Mouse (Mus musculus): ENCODE results near the gene Dbp. TPM values are rescaled to one million over a fixed set of nuclear protein-coding genes. Genes with fewer than 3 reads are reported as not detected.

Gene Dbp
- polyA plus RNA-seq, 1 experiment = 0.07 TPM

- TF ChIP-seq GATA1 (IDR thresholded peaks at IDR 0.05; ENCODE audit: low read length) (no peak), TAL1 (IDR thresholded peaks at IDR 0.05; ENCODE audit: low read length) (no peak)
- H3K36me3 ChIP-seq (ENCODE audit: control insufficient read depth) = peaks cover 63% of the 10 kb centered on the region
- H3K4me3 ChIP-seq (replicated peaks) = peak overlapping the region; percentile 83
- peaks cover 48% of the 10 kb centered on the region for H3K4me1 ChIP-seq (ENCODE audit: control insufficient read depth)
- no peaks in the 10 kb centered on the region for H3K27me3 ChIP-seq (ENCODE audit: control insufficient read depth)
- no peaks in the 10 kb centered on the region for H3K9me3 ChIP-seq (ENCODE audit: control insufficient read depth, low read length)
Measured at GRCm38 (mm10) chr7:45719738-45720412, 15.0 kb downstream of the Dbp start.

GRCm38 (mm10) chr7:45720413-45721233, 15.7 kb downstream of the Dbp start, which contains the start of gene Fam83e:
TSS of gene Fam83e (plus strand) at chr7:45721212.
- no peak within 1 kb of the TSS for H3K4me3 ChIP-seq (replicated peaks)
- H3K27me3 ChIP-seq (ENCODE audit: control insufficient read depth) = no peaks in the 10 kb centered on the region
- peaks cover 71% of the 10 kb centered on the region for H3K36me3 ChIP-seq (ENCODE audit: control insufficient read depth)
- TF ChIP-seq TAL1 (IDR thresholded peaks at IDR 0.05; ENCODE audit: low read length) (no peak), GATA1 (IDR thresholded peaks at IDR 0.05; ENCODE audit: low read length) (no peak)
- H3K4me1 ChIP-seq (ENCODE audit: control insufficient read depth) = peaks cover 41% of the 10 kb centered on the region
- H3K9me3 ChIP-seq (ENCODE audit: control insufficient read depth, low read length) = no peaks in the 10 kb centered on the region

DNA sequence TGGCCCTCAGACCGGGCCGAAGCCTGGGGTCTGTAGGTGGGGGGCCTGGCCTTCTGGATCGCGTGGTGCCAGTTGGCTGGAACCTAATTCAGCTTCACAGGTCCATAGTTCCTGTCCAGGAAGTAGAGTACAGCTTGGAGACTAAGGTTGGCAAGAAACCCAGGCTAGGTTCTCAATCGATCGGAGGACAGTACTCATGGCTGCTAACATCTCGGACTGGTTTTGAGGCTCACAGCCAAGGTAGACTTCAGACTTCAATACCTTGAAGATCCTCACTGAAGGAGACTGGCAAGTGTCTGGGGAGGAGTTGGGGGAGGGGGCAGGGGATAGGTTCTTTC, 16.3 kb downstream of the Dbp start:
- H3K9me3 ChIP-seq (ENCODE audit: control insufficient read depth, low read length) = no peaks in the 10 kb centered on the region
- H3K36me3 ChIP-seq (ENCODE audit: control insufficient read depth) = peaks cover 76% of the 10 kb centered on the region
- no peak overlapping the region for H3K4me3 ChIP-seq (replicated peaks)
- H3K27me3 ChIP-seq (ENCODE audit: control insufficient read depth) = no peaks in the 10 kb centered on the region
- H3K4me1 ChIP-seq (ENCODE audit: control insufficient read depth) = peaks cover 35% of the 10 kb centered on the region
- TF ChIP-seq TAL1 (IDR thresholded peaks at IDR 0.05; ENCODE audit: low read length) (no peak), GATA1 (IDR thresholded peaks at IDR 0.05; ENCODE audit: low read length) (no peak)

DNA sequence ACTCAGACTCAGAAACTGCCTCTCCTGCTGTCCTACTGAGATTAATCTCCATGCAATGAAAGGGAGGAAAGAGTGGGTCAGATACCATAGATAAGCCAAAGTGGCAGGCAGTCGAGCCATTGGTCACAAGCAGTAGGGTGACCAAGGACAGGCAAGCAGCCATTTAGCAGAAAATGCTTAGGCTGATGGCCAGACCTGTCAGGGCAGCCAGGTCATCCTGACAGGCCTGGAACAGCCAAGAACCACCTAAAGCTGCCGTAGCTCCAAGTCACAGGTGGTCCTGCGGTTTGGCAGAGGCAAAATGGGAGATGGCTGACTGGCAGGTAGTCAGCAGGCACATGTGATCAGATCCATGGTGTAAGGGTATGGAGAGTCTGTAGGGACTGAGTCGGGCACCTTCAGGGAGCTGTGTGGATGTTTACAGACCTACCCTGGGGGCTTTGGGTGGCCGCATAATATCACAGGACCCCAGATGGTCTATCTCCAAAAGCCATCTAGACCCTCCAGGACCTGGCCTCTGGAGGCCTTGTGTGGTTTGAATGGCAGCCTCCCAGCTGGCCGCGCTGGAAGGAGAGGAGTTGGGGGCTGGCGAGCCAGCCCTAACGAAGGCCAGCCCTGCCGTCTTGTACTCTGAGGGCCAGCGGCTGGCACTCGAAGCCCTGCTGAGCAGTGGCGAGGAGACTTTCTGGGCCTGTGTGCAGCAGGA, 16.9 kb downstream of the Dbp start:
- Histone ChIP-seq H3K27me3 (ENCODE audit: control insufficient read depth) (no peaks in the 10 kb centered on the region), H3K36me3 (ENCODE audit: control insufficient read depth) (peaks cover 80% of the 10 kb centered on the region), H3K9me3 (ENCODE audit: control insufficient read depth, low read length) (no peaks in the 10 kb centered on the region), H3K4me3 (replicated peaks) (no peak overlapping the region), H3K4me1 (ENCODE audit: control insufficient read depth) (peaks cover 29% of the 10 kb centered on the region)
- no peak for TF ChIP-seq GATA1 (IDR thresholded peaks at IDR 0.05; ENCODE audit: low read length)
- TF ChIP-seq TAL1 (IDR thresholded peaks at IDR 0.05; ENCODE audit: low read length) = no peak

- Histone ChIP-seq H3K36me3 (ENCODE audit: control insufficient read depth) (peaks cover 86% of the 10 kb centered on the region), H3K27me3 (ENCODE audit: control insufficient read depth) (no peaks in the 10 kb centered on the region), H3K4me3 (replicated peaks) (no peak overlapping the region), H3K4me1 (ENCODE audit: control insufficient read depth) (peaks cover 25% of the 10 kb centered on the region), H3K9me3 (ENCODE audit: control insufficient read depth, low read length) (no peaks in the 10 kb centered on the region)
- TF ChIP-seq TAL1 (IDR thresholded peaks at IDR 0.05; ENCODE audit: low read length) = no peak
- TF ChIP-seq GATA1 (IDR thresholded peaks at IDR 0.05; ENCODE audit: low read length) = no peak
Measured at GRCm38 (mm10) chr7:45722348-45722713, 17.4 kb downstream of the Dbp start.

GRCm38 (mm10) chr7:45723301-45723700, 18.4 kb downstream of the Dbp start:
- peaks cover 94% of the 10 kb centered on the region for H3K36me3 ChIP-seq (ENCODE audit: control insufficient read depth)

GRCm38 (mm10) chr7:45723781-45724180, 18.9 kb downstream of the Dbp start:
- no peak overlapping the region for H3K4me3 ChIP-seq (replicated peaks)
- peaks cover 20% of the 10 kb centered on the region for H3K4me1 ChIP-seq (ENCODE audit: control insufficient read depth)
- H3K36me3 ChIP-seq (ENCODE audit: control insufficient read depth) = peaks cover 98% of the 10 kb centered on the region
- no peak for TF ChIP-seq TAL1 (IDR thresholded peaks at IDR 0.05; ENCODE audit: low read length)
- no peak for TF ChIP-seq GATA1 (IDR thresholded peaks at IDR 0.05; ENCODE audit: low read length)
- H3K27me3 ChIP-seq (ENCODE audit: control insufficient read depth) = no peaks in the 10 kb centered on the region
- H3K9me3 ChIP-seq (ENCODE audit: control insufficient read depth, low read length) = no peaks in the 10 kb centered on the region

More at GRCm38 (mm10) chr7:45723301-45723700, 18.4 kb downstream of the Dbp start:
- no peaks in the 10 kb centered on the region for H3K9me3 ChIP-seq (ENCODE audit: control insufficient read depth, low read length)
- TF ChIP-seq TAL1 (IDR thresholded peaks at IDR 0.05; ENCODE audit: low read length) (no peak), GATA1 (IDR thresholded peaks at IDR 0.05; ENCODE audit: low read length) (no peak)
- H3K4me1 ChIP-seq (ENCODE audit: control insufficient read depth) = peaks cover 23% of the 10 kb centered on the region
- no peaks in the 10 kb centered on the region for H3K27me3 ChIP-seq (ENCODE audit: control insufficient read depth)
- H3K4me3 ChIP-seq (replicated peaks) = no peak overlapping the region

- H3K4me1 ChIP-seq (ENCODE audit: control insufficient read depth) = peaks cover 17% of the 10 kb centered on the region
- no peaks in the 10 kb centered on the region for H3K27me3 ChIP-seq (ENCODE audit: control insufficient read depth)
- H3K36me3 ChIP-seq (ENCODE audit: control insufficient read depth) = peaks cover 94% of the 10 kb centered on the region
- H3K4me3 ChIP-seq (replicated peaks) = no peak overlapping the region
- no peaks in the 10 kb centered on the region for H3K9me3 ChIP-seq (ENCODE audit: control insufficient read depth, low read length)
- no peak for TF ChIP-seq TAL1 (IDR thresholded peaks at IDR 0.05; ENCODE audit: low read length)
- TF ChIP-seq GATA1 (IDR thresholded peaks at IDR 0.05; ENCODE audit: low read length) = no peak
Measured at GRCm38 (mm10) chr7:45725151-45725550, 20.3 kb downstream of the Dbp start.

DNA sequence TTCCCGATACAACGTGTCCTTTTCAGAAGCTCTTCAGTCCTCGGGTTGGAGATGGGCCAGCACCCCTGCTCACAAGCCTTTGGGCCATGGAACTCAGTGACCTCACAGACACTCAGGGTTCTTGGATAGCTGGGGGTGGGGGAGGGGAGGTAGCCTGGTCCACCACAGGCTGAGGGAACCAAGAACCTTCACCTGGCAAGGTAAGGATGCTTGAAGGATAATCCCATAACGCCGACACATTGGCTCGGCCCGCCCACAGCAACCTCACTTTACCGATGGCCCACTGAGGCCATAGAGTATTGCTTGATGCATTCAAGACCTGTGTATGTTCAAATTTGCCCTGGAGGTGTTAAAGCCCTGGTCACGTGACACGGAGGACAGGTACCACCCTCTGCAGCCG, 20.8 kb downstream of the Dbp start, which contains the start of gene Spaca4:
Gene Spaca4, minus strand, starts transcription at position 101 of the 400 bp plus-strand sequence.
- TF ChIP-seq TAL1 (IDR thresholded peaks at IDR 0.05; ENCODE audit: low read length) (no peak), GATA1 (IDR thresholded peaks at IDR 0.05; ENCODE audit: low read length) (no peak)
- H3K9me3 ChIP-seq (ENCODE audit: control insufficient read depth, low read length) = no peaks in the 10 kb centered on the region
- H3K4me1 ChIP-seq (ENCODE audit: control insufficient read depth) = peaks cover 22% of the 10 kb centered on the region
- no peak within 1 kb of the TSS for H3K4me3 ChIP-seq (replicated peaks)
- no peaks in the 10 kb centered on the region for H3K27me3 ChIP-seq (ENCODE audit: control insufficient read depth)
- H3K36me3 ChIP-seq (ENCODE audit: control insufficient read depth) = peaks cover 89% of the 10 kb centered on the region
